Mouse (Mus musculus) lung, embryonic 14.5 days (tissue): Measurements from ENCODE around the gene Anp32e. TPM values are rescaled to one million over a fixed set of nuclear protein-coding genes. Genes with fewer than 3 reads are reported as not detected.

ENCODE experiments used
- ATAC-seq: fragments of 200-750 bp; cut with Nextera tagmentation; 2 replicates; pipeline ENCODE4 v1.8.0; 2017; ENCODE audit warnings: mild to moderate bottlenecking, moderate TSS enrichment, moderate library complexity; ENCODE audit not compliant: insufficient read depth
- DNase-seq: peaks from one replicate; pipeline ENCODE4 v3.0.0-alpha.2; 2015
- H3K27ac ChIP-seq: fragments of 300-500 bp; sonication (generic); 2 replicates; pipeline ENCODE4 v1.5.1; 2014; ENCODE audit warnings: low read depth, mild to moderate bottlenecking, moderate library complexity
- H3K27me3 ChIP-seq: fragments of 300-500 bp; sonication (generic); 2 replicates; pipeline ENCODE4 v1.6.1; 2014; ENCODE audit warnings: low read length, control low read depth; ENCODE audit not compliant: insufficient read depth
- H3K36me3 ChIP-seq: fragments of 300-500 bp; sonication (generic); 2 replicates; pipeline ENCODE4 v1.6.1; 2014; ENCODE audit warnings: control low read depth; ENCODE audit not compliant: insufficient read depth
- H3K4me1 ChIP-seq: fragments of 300-500 bp; sonication (generic); 2 replicates; pipeline ENCODE4 v1.6.1; 2014; ENCODE audit warnings: antibody characterized with exemption, control low read depth; ENCODE audit not compliant: insufficient read depth
- H3K4me2 ChIP-seq: fragments of 300-500 bp; sonication (generic); 2 replicates; pipeline ENCODE4 v1.6.1; 2014; ENCODE audit warnings: mild to moderate bottlenecking
- H3K4me3 ChIP-seq: fragments of 300-500 bp; sonication (generic); 2 replicates; pipeline ENCODE4 v1.5.1; 2014; ENCODE audit warnings: low read depth, low read length
- H3K9ac ChIP-seq: fragments of 300-500 bp; sonication (generic); 2 replicates; pipeline ENCODE4 v1.6.1; 2014
- H3K9me3 ChIP-seq: fragments of 300-500 bp; sonication (generic); 2 replicates; pipeline ENCODE4 v1.6.1; 2016; ENCODE audit warnings: low read depth, low read length, control low read depth
- CTCF ChIP-seq: IDR thresholded peaks from 2 replicates; pipeline ENCODE4 v1.5.1; 2016; ENCODE audit warnings: antibody characterized with exemption, low read depth
- WGBS: fragments of 180-500 bp; shearing (Covaris S2); extraction: QIAGEN DNeasy Blood & Tissue Kit; methylation state at CpG from one replicate; pipeline ENCODE4 v1.1.7; 2014; 5-methylcytosine and 5-hydroxymethylcytosine counted together
- polyA plus RNA-seq: library from polyadenylated mRNA; unstranded; fragments of >200 nt; fragmentation: Nextera tagmentation; extraction: Ambion mirVana; gene quantifications from 2 replicates; pipeline ENCODE4 v1.2.1, GENCODE M21; 2014

Gene Anp32e
- polyA plus RNA-seq, 1 experiment from 2014 or later = 80.5 TPM

DNA sequence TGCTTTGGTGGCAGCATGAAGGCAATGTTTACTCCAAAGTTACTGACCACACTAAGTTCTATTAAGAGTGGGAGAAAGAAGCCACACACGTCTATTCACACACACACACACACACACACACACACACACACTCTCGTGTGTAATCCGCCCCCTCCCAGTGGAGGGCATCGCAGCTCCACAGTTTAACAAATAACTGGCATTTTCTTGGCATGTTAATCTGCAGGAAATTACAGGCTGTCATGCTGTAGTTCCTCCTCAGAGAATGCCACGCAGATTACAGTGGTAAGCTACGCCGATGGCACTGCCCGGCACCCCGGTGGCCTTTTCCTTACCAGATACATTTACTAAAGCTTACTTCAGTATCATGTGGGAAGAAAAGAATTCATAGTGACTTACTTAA, 49.2 kb downstream of the Anp32e start:
- Histone ChIP-seq H3K9me3 (no peaks in the 10 kb centered on the region), H3K36me3 (no peaks in the 10 kb centered on the region), H3K27me3 (no peaks in the 10 kb centered on the region), H3K4me2 (no peak overlapping the region), H3K9ac (no peak overlapping the region), H3K27ac (no peak overlapping the region), H3K4me1 (no peaks in the 10 kb centered on the region; the same call in 1 of the 2 replicates), H3K4me3 (no peak overlapping the region)
- TF ChIP-seq CTCF = no peak
- DNase-seq (no peak), ATAC-seq (no peak)
- 77% methylated on average over 9 of the region's 9 CpGs for WGBS

DNA sequence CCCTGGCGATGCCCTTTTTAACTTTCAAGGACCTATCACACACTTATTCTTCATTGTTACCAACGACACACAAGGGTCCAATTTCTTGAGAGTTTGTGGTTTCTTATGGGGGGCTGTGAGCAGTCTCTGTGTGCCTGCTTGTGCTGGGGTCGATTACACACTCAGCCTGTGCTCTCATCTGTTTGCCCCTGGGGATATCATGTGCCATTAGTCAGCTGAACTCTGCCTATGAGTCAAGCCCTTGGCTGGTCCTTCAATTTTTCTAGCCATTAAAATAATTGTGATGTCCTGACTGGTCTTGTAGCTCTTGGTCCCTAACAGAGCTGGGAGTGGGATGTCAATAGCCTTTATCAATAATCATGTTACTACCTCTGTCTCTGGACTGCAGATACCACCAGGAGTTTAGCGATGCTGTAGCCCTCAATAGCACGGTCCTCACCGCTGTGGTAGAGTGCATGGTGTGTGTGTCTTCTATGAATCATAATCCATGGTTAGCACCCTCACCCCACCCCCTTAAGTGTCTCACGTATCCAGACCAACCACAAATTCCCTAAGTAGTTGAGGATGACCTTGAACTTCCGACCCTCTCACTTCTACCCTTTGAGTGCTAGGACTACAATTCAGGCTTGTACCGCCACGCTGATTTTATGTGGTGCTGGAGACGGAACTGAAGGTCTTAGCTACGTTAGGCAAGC, 51.4 kb downstream of the Anp32e start:
- no peak overlapping the region for H3K4me3 ChIP-seq
- no peak overlapping the region for H3K27ac ChIP-seq
- H3K36me3 ChIP-seq = no peaks in the 10 kb centered on the region
- no peak overlapping the region for H3K9ac ChIP-seq
- H3K4me1 ChIP-seq = peaks cover 5% of the 10 kb centered on the region
- H3K4me2 ChIP-seq = no peak overlapping the region
- no peak for ATAC-seq
- no peak for DNase-seq
- no peaks in the 10 kb centered on the region for H3K27me3 ChIP-seq
- TF ChIP-seq CTCF = no peak
- no peaks in the 10 kb centered on the region for H3K9me3 ChIP-seq
- 71% methylated on average over 12 of the region's 12 CpGs for WGBS

DNA sequence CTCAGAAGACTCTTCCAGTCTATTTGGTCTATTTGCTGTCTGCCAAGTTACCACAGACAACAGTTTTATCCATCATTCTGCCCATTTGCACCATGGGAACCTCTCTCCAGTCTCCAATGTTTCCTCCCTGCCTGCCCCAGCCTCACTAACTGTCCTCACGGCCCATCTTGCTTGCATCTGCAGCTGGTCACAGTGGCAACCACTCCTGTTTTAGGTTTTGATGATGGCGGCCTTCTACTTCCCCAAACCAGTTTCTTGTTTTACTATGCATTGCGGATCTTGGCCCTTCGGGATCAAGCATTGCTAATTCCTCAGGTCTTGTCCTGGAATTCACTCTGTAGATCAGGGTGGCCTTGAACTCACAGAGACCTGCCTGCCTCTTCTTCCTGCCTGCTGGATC, 53.1 kb downstream of the Anp32e start:
- Histone ChIP-seq H3K9ac (no peak overlapping the region), H3K9me3 (no peaks in the 10 kb centered on the region), H3K4me2 (no peak overlapping the region), H3K27me3 (no peaks in the 10 kb centered on the region), H3K27ac (no peak overlapping the region), H3K4me1 (peaks cover 12% of the 10 kb centered on the region), H3K36me3 (peaks cover under 1% of the 10 kb centered on the region), H3K4me3 (no peak overlapping the region)
- TF ChIP-seq CTCF = no peak
- no peak for ATAC-seq
- 85% methylated on average over 4 of the region's 4 CpGs for WGBS
- no peak for DNase-seq

DNA sequence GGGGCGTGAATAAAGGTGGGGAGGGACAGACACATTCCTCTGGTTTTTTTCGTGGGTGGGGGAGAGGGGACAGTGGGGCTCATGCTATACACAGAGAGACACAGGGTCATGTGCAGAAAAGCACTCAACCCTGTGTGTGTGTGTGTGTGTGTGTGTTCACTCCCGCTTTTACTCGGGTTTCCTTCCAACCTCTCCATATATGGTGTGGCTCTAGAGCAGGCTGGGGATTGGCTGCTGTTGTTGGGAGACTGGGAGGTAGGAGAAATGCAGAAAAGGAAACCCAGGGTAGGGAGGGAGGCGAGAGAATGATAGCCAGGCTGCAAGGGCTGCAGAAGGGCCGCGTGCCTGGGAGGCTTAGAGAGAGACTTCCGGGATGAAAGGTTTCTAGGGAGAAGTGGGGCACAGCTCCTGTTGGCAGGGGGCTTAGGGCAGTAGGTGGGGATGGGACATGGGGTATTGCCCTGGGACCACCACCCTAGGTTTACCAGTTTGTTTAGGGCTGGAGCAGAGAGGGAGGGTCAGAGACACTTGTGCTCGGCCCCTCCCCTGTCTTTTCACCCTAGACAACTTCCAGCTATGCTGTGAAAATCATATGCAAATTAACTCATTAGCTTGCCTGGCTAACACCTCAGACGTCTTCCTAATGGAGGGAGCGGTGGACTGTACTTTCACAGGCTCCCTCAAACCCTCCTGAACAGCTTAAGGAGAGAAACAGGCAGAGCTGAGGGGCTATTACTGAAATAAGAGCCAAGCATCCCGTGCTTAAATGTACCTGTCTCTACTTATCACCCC, 56.4 kb downstream of the Anp32e start:
- 4% methylated on average over 12 of the region's 12 CpGs for WGBS

DNA sequence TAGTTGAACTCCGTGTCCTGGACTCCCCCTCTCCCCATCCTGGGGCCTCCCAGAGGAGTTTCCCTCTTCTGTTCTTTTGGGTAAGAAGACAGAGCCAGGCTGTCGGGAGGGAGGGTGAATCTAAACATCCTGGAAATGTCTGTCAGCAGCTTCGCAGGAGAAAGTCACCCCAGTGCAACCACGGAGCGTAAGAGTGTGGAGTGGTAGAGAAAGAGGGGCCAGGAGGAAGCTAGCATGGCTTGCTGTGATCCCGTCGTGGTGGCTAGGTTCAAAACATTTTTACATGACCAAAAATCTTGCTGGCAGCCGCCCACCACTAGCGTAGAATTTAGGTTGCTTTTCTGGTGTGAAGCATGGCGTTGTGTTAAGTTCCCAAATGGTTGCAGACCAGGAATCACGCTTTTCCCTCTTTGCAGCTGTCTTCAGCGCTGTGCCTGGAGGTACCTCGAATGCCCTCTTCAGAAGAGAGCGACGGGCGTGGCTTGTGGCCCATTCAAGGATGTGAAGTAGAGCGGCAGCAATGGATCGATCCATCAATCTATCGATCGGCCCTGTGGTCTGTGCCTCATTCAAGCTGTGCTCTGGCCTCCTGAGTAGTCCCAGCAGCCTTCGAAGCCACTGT, 57.1 kb downstream of the Anp32e start:
- Histone ChIP-seq H3K27me3 (no peaks in the 10 kb centered on the region), H3K36me3 (peaks cover 39% of the 10 kb centered on the region), H3K9me3 (no peaks in the 10 kb centered on the region), H3K9ac (peak overlapping the region; percentile 24), H3K4me2 (peak overlapping the region; percentile 55), H3K27ac (peak overlapping the region; percentile 93), H3K4me3 (peak overlapping the region; percentile 15; the same call in 1 of the 2 replicates), H3K4me1 (peaks cover 15% of the 10 kb centered on the region)
- no peak for TF ChIP-seq CTCF
- DNase-seq = peak; percentile 85
- peak; percentile 47 for ATAC-seq
- 2% methylated on average over 21 of the region's 21 CpGs for WGBS

More for the DNA sequence above, 56.4 kb downstream of the Anp32e start:
- H3K36me3 ChIP-seq = peaks cover 32% of the 10 kb centered on the region
- no peaks in the 10 kb centered on the region for H3K9me3 ChIP-seq
- no peak for TF ChIP-seq CTCF
- H3K27me3 ChIP-seq = no peaks in the 10 kb centered on the region
- H3K4me2 ChIP-seq = peak overlapping the region; percentile 55
- ATAC-seq (peak; percentile 91), DNase-seq (peak; percentile 91)
- peak overlapping the region; percentile 24 for H3K9ac ChIP-seq
- H3K27ac ChIP-seq = peak overlapping the region; percentile 93
- H3K4me3 ChIP-seq = peak overlapping the region; percentile 15; the same call in 1 of the 2 replicates
- H3K4me1 ChIP-seq = peaks cover 15% of the 10 kb centered on the region

DNA sequence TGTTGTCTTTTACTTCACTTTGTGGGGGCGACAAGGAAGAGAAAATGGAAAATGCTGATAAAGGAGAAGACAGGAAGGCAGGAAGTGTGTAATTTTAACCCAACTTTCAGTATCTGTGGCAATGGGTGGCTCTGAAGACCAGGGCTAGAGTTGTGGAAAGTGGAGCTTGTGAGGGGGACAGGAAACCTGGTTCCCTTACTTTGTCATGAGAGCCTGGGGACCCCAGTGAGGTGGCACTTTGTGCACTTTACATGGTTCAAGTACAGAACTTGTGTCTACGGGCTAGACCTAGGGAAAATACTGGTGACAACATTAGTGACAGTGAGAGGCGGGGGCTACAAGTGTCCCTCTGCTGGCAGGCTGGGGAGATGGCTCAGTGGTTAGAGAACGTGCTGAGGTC, 57.9 kb downstream of the Anp32e start:
- Histone ChIP-seq H3K9me3 (no peaks in the 10 kb centered on the region), H3K27me3 (no peaks in the 10 kb centered on the region), H3K4me3 (no peak overlapping the region), H3K4me1 (peaks cover 15% of the 10 kb centered on the region), H3K36me3 (peaks cover 48% of the 10 kb centered on the region), H3K27ac (peak overlapping the region; percentile 93), H3K4me2 (no peak overlapping the region), H3K9ac (no peak overlapping the region)
- DNase-seq (no peak), ATAC-seq (no peak)
- WGBS = 57% methylated on average over 4 of the region's 4 CpGs
- peak; percentile 19; the same call in 1 of the 2 replicates for TF ChIP-seq CTCF
